Mouse (Mus musculus) erythroblast, embryonic 14.5 days (primary cell): ENCODE data around the gene Dedd. TPM values are rescaled to one million over a fixed set of nuclear protein-coding genes. Genes with fewer than 3 reads are reported as not detected.

Experiments
- H3K27me3 ChIP-seq: 2 replicates; pipeline ENCODE4 v1.6.1; 2012; ENCODE audit warnings: inconsistent platforms; ENCODE audit not compliant: control insufficient read depth
- H3K36me3 ChIP-seq: 2 replicates; pipeline ENCODE4 v1.6.1; 2012; ENCODE audit warnings: mild to moderate bottlenecking, inconsistent platforms; ENCODE audit not compliant: control insufficient read depth
- H3K4me1 ChIP-seq: 2 replicates; pipeline ENCODE4 v1.6.1; 2012; ENCODE audit warnings: inconsistent platforms; ENCODE audit not compliant: control insufficient read depth
- H3K4me3 ChIP-seq: replicated peaks from 2 replicates; pipeline ENCODE3; 2012; ENCODE audit warnings: moderate library complexity, mild to moderate bottlenecking, inconsistent platforms
- H3K9me3 ChIP-seq: 2 replicates; pipeline ENCODE4 v1.6.1; 2012; ENCODE audit warnings: low read length, inconsistent platforms, mixed read lengths; ENCODE audit not compliant: control insufficient read depth
- GATA1 ChIP-seq: IDR thresholded peaks from 2 replicates; pipeline ENCODE4 v1.6.1; 2012; ENCODE audit warnings: low read length, inconsistent platforms, mixed read lengths
- TAL1 ChIP-seq: IDR thresholded peaks from 3 replicates; pipeline ENCODE4 v1.6.1; 2012; ENCODE audit warnings: low read length, inconsistent platforms, mixed read lengths
- polyA plus RNA-seq: library from polyadenylated mRNA; stranded (reverse); fragments of >175 nt; gene quantifications from 2 replicates; pipeline ENCODE4 v1.2.3, GENCODE M21; 2012

The Dedd gene
- polyA plus RNA-seq, 1 experiment = 1.6 TPM

DNA sequence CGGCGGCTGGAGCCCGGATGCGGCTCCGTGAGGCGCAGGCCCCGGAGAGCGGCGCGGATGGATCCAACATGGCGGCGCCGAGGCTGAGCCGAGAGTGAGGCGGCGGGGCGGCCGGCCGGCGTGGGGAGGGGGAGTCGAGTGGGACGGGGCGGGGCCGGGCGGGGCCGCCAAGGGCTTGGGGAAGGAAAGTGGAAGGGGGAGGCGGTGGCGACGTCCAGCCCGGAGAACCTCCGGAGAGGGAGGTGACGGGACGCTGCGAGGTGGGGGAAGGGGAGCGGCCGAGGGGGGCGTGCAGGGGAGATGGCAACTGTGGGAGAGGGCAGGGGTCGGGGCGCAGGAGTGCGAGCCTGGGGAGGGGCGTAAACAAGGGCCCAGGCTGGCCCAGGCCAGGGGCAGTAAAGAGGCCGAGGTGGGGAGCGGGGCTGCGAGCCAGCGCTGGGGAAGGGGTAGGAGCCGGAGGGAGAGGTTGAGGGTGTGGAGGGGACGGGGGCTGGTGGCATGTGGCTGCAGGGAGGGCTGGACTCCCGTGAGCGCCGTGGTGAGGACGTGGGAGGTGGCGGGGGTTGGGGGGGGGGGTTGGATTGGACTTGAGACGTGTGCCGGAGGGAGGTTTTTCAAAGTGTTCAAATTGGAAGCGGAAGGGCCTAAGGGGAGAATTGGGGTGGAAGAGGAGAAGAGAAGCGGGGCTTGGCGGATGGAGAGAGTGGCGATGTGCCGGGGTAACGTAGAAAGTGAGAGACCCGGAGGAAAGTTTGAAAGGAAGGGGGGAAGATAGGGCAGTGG lies 679 bp downstream of the Dedd start:
- H3K36me3 ChIP-seq = peaks cover 41% of the 10 kb centered on the region
- H3K4me1 ChIP-seq = peaks cover 52% of the 10 kb centered on the region
- TF ChIP-seq GATA1 (no peak), TAL1 (no peak)
- peak overlapping the region; percentile 99 for H3K4me3 ChIP-seq
- H3K9me3 ChIP-seq = no peaks in the 10 kb centered on the region
- H3K27me3 ChIP-seq = no peaks in the 10 kb centered on the region

GRCm38 (mm10) chr1:171330216-171330560 lies 1.2 kb downstream of the Dedd start:
- no peak for TF ChIP-seq TAL1
- TF ChIP-seq GATA1 = no peak
- Histone ChIP-seq H3K4me1 (peaks cover 52% of the 10 kb centered on the region), H3K36me3 (peaks cover 39% of the 10 kb centered on the region), H3K4me3 (peak overlapping the region; percentile 99), H3K27me3 (no peaks in the 10 kb centered on the region), H3K9me3 (no peaks in the 10 kb centered on the region)

GRCm38 (mm10) chr1:171342262-171343207 lies 13.6 kb downstream of the Dedd start:
- no peak overlapping the region for H3K4me3 ChIP-seq
- peaks cover 72% of the 10 kb centered on the region for H3K36me3 ChIP-seq
- peaks cover 43% of the 10 kb centered on the region for H3K4me1 ChIP-seq
- TF ChIP-seq GATA1 (no peak), TAL1 (no peak)
- H3K27me3 ChIP-seq = no peaks in the 10 kb centered on the region
- no peaks in the 10 kb centered on the region for H3K9me3 ChIP-seq

DNA sequence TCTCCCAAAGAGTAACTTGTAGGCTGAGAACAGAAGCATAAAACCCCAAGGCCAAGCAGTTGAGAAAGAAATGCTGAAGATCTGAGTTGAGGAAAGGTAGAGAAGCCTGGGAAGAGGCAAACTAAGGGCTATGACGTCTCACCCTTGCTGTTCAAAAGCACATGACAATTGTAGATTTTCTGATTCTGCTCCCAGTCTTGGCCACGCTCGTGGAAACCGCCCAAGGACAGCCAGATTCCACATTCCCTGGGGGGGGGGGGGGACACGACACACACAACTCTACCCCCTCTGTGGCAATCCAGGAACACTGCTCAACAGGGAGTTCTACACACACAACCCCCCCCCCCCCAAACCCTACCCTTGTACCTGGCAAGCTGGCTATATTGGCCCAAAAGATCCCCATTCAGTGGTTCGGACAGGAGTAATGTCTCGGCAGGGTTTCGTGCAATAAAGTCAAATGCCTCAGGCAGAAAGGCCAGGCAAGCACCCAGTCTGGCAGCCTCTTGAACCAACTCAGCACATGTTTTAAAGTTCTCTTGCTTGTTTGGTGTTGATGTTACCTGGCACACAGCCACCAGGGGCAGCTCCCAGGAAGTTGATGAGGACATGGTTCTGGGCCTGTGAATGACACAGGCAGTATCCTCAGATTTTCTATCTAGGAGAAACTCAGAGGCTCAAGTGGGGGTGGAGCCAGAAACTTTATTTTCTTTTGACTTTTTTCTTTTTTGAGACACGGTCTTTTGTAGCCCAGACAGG lies 15.2 kb downstream of the Dedd start:
- Histone ChIP-seq H3K4me1 (peaks cover 53% of the 10 kb centered on the region), H3K36me3 (peaks cover 62% of the 10 kb centered on the region), H3K9me3 (no peaks in the 10 kb centered on the region), H3K27me3 (no peaks in the 10 kb centered on the region), H3K4me3 (peak overlapping the region; percentile 96)
- TF ChIP-seq GATA1 = no peak
- TF ChIP-seq TAL1 = no peak

DNA sequence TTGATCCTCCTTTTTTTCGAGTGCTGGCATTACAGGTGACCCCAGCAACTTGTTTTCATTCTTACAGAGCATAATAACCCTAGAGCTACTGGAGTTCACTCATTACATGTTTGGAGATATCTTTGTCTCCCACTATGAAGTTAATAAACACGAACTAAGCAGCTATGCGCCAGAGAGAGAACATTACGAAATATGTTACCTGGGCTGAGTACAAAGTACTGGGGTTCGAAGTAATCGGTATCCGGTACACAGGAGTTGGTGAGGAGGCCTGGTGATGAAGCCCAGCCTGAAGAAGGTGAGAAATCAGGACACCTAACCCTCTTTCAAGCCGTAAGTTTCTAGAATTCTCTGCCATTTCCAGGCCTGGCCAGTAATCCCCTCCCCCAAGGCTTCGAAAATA lies 15.8 kb downstream of the Dedd start:
- H3K4me1 ChIP-seq = peaks cover 54% of the 10 kb centered on the region
- H3K36me3 ChIP-seq = peaks cover 58% of the 10 kb centered on the region
- TF ChIP-seq TAL1 (no peak), GATA1 (no peak)
- peak overlapping the region; percentile 96 for H3K4me3 ChIP-seq
- H3K27me3 ChIP-seq = no peaks in the 10 kb centered on the region
- no peaks in the 10 kb centered on the region for H3K9me3 ChIP-seq

DNA sequence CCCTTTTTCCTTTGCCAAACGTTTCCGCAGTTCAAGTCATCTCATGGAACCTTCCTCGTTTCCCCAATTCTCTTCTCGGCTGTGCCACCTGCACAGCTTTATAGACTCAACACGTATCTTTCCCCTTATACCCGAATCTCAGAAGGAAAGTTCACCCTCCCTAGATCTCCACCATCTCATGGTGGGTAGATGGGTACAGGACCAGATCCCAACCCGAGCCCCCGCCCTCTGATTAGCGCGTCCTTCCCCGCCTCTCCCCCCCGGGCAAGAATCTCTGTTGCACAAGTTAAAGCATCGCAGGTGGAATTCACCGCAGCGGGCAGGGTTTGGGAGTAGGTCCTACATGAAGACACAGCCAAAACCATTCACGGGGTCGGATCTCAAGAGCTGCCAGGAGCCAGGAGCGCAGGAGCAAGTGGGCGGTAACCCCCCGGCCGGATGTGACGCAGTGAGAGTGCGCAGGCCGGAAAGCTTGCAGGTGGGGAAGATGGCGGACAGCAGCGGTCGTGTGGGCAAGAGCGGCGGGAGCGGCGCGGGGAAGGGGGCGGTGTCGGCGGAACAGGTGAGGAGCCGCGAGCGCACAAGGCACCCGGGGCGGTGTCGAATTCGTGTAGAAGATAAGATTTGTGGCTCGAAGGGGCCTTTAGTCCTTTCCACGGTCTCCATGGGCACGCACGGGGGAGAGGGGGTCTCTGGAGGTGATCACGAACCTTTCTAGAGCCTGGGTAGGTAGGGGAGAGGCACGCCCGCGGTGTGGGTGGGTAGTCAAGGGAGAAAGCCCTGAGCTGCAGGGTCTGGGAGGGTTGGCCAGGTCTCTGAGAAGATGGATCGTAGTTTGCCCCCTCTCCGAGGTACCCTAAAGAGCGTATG lies 16.5 kb downstream of the Dedd start, which contains the start of the genes Nit1 and Pfdn2:
Gene Nit1, minus strand, starts transcription at position 422 of the 870 bp plus-strand sequence.
Gene Pfdn2, plus strand, starts transcription at position 446 of the 870 bp plus-strand sequence.
- Histone ChIP-seq H3K27me3 (no peaks in the 10 kb centered on the region), H3K4me3 (peak within 1 kb of the TSS; percentile 96), H3K36me3 (peaks cover 50% of the 10 kb centered on the region), H3K4me1 (peaks cover 56% of the 10 kb centered on the region), H3K9me3 (no peaks in the 10 kb centered on the region)
- no peak for TF ChIP-seq GATA1
- TF ChIP-seq TAL1 = no peak

GRCm38 (mm10) chr1:171346095-171346450 lies 17.1 kb downstream of the Dedd start:
- Histone ChIP-seq H3K9me3 (no peaks in the 10 kb centered on the region), H3K36me3 (peaks cover 44% of the 10 kb centered on the region), H3K27me3 (no peaks in the 10 kb centered on the region), H3K4me1 (peaks cover 59% of the 10 kb centered on the region), H3K4me3 (peak overlapping the region; percentile 96)
- TF ChIP-seq TAL1 = no peak
- TF ChIP-seq GATA1 = no peak

DNA sequence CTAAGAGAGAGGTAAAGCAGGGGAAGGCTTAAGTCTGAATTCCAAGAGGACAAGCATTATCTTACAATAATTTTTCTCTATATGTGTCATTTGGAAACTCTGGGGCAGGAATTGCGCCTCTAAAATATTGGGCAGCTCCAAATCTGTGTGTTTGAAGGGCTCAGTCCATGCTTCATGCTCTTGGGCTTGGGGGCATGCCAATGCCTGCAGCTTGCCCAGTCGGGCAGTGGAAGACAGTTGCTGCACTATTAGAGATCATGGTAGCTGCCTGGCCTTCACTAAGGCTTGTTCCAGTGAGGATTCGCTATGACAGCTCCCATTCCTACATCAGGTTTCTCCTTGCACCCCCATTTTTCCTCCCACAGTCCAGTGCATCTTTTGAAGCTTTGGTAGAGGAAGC lies 19.7 kb downstream of the Dedd start:
- Histone ChIP-seq H3K36me3 (peaks cover 18% of the 10 kb centered on the region), H3K27me3 (no peaks in the 10 kb centered on the region), H3K9me3 (no peaks in the 10 kb centered on the region), H3K4me3 (no peak overlapping the region), H3K4me1 (peaks cover 51% of the 10 kb centered on the region)
- TF ChIP-seq GATA1 (no peak), TAL1 (no peak)
